Mouse (Mus musculus) stomach, postnatal 0 days (tissue): ENCODE measurements at regions not wholly inside any gene's neighbourhood (a gene's known extent, or its start where the extent isn't known, plus 50 kb on each side); places are given as distances from the start of the nearest gene placed in this dataset.

Experiments
- ATAC-seq: fragments of 200-750 bp; cut with Nextera tagmentation; 2 replicates; pipeline ENCODE4 v1.8.0; 2017; ENCODE audit not compliant: low FRiP score, low TSS enrichment
- DNase-seq: peaks from one replicate; pipeline ENCODE4 v3.0.0-alpha.2; 2016; ENCODE audit warnings: low spot score
- H3K27ac ChIP-seq: fragments of 300-500 bp; sonication (generic); replicated peaks from 2 replicates; pipeline ENCODE4 v1.5.1; 2014; ENCODE audit warnings: mild to moderate bottlenecking, control low read depth
- H3K27me3 ChIP-seq: fragments of 300-500 bp; sonication (generic); 2 replicates; pipeline ENCODE4 v1.6.1; 2014; ENCODE audit warnings: low read length; ENCODE audit not compliant: control insufficient read depth, insufficient read depth
- H3K36me3 ChIP-seq: fragments of 300-500 bp; sonication (generic); 2 replicates; pipeline ENCODE4 v1.6.1; 2014; ENCODE audit warnings: low read length, mixed read lengths; ENCODE audit not compliant: control insufficient read depth, insufficient read depth
- H3K4me1 ChIP-seq: fragments of 300-500 bp; sonication (generic); replicated peaks from 2 replicates; pipeline ENCODE4 v1.6.1; 2014; ENCODE audit warnings: antibody characterized with exemption; ENCODE audit not compliant: control insufficient read depth, insufficient read depth
- H3K4me2 ChIP-seq: fragments of 300-500 bp; sonication (generic); replicated peaks from 2 replicates; pipeline ENCODE4 v1.6.1; 2014; ENCODE audit warnings: low read depth, mild to moderate bottlenecking, control low read depth, moderate library complexity
- H3K4me3 ChIP-seq: fragments of 300-500 bp; sonication (generic); 2 replicates; pipeline ENCODE4 v1.5.1; 2014; ENCODE audit warnings: low read depth, low read length, control low read depth
- H3K9ac ChIP-seq: fragments of 300-500 bp; sonication (generic); 2 replicates; pipeline ENCODE4 v1.6.1; 2014; ENCODE audit warnings: mild to moderate bottlenecking, low read length, control low read depth, mixed read lengths
- H3K9me3 ChIP-seq: fragments of 300-500 bp; sonication (generic); 2 replicates; pipeline ENCODE4 v1.6.1; 2016; ENCODE audit warnings: low read length; ENCODE audit not compliant: control insufficient read depth
- CTCF ChIP-seq: IDR thresholded peaks from 2 replicates; pipeline ENCODE4 v1.5.1; 2016; ENCODE audit warnings: antibody characterized with exemption, low read depth, mild to moderate bottlenecking, moderate library complexity
- EP300 ChIP-seq: optimal IDR thresholded peaks from 2 replicates; pipeline ENCODE3; 2016; ENCODE audit warnings: antibody characterized with exemption
- WGBS: fragments of 180-500 bp; shearing (Covaris S2); extraction: QIAGEN DNeasy Blood & Tissue Kit; methylation state at CpG from one replicate; pipeline ENCODE4 v1.1.7; 2014; 5-methylcytosine and 5-hydroxymethylcytosine counted together

DNA sequence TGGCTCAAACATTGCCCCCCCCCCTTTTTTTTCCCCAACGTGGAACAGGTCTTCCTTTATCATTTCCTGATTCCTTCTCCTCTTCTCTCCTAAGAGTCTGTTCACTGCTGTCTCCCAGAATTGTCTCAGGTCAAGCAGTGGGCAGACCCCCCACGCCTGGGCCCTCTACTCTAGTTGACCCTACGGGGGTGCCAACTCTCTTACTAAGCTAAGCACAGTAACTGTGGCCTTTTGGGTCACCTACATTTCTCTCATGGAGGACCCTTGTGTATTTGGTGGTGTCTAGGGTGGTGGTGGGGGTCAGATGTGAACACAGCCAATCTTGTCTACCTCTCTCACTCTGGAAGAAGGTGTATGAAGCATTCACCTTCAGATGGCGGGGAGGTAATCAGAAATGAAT, 64.8 kb upstream of the Elk3 start:
- Histone ChIP-seq H3K27ac (no peak overlapping the region), H3K4me1 (no peaks in the 10 kb centered on the region), H3K9ac (no peak overlapping the region), H3K27me3 (no peaks in the 10 kb centered on the region), H3K4me2 (no peak overlapping the region), H3K36me3 (no peaks in the 10 kb centered on the region), H3K9me3 (no peaks in the 10 kb centered on the region), H3K4me3 (no peak overlapping the region)
- DNase-seq (no peak), ATAC-seq (no peak)
- WGBS = 72% methylated on average over 4 of the region's 4 CpGs
- TF ChIP-seq CTCF (no peak), EP300 (no peak)

DNA sequence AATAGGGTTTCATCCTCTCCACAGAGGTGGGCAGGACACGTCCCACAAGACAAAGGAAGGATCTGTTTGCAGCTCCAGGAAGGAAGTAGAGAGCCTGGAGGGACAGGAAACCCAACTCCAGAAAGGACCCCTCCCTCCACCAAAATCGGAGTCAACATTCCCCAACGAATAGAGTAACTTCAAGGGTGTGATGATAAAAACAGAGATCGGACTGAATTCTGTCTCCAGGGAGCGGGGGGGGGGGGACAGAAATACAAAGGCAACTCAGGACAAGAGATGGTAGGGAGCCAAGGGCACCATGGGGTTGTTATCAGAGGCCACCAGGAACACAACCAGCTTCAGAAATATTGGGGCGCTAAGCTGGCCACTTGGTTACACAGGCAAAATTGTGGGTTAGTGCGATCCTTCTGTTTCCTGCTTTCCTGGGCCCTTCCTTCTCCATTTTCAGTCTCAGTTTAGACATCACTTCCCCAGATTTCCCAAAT, 65.6 kb upstream of the Elk3 start:
- no peaks in the 10 kb centered on the region for H3K4me1 ChIP-seq
- H3K27me3 ChIP-seq = no peaks in the 10 kb centered on the region
- no peak overlapping the region for H3K9ac ChIP-seq
- no peaks in the 10 kb centered on the region for H3K9me3 ChIP-seq
- H3K27ac ChIP-seq = no peak overlapping the region
- no peak overlapping the region for H3K4me3 ChIP-seq
- DNase-seq (no peak), ATAC-seq (no peak)
- WGBS = 62% methylated on average over 7 of the region's 7 CpGs
- no peaks in the 10 kb centered on the region for H3K36me3 ChIP-seq
- H3K4me2 ChIP-seq = no peak overlapping the region
- TF ChIP-seq EP300 = no peak
- TF ChIP-seq CTCF = no peak

- H3K36me3 ChIP-seq = no peaks in the 10 kb centered on the region
- no peak overlapping the region for H3K27ac ChIP-seq
- H3K4me3 ChIP-seq = no peak overlapping the region
- DNase-seq (no peak), ATAC-seq (no peak)
- no peaks in the 10 kb centered on the region for H3K4me1 ChIP-seq
- H3K4me2 ChIP-seq = no peak overlapping the region
- TF ChIP-seq CTCF = no peak
- no peak for TF ChIP-seq EP300
- no peak overlapping the region for H3K9ac ChIP-seq
- no peaks in the 10 kb centered on the region for H3K9me3 ChIP-seq
- H3K27me3 ChIP-seq = no peaks in the 10 kb centered on the region
- 84% methylated on average over 6 of the region's 6 CpGs for WGBS
These were observed 63.9 kb upstream of the Lta4h start for GRCm38 (mm10) chr10:93389276-93389675.

- no peak overlapping the region for H3K4me3 ChIP-seq
- no peaks in the 10 kb centered on the region for H3K4me1 ChIP-seq
- TF ChIP-seq EP300 = no peak
- H3K9ac ChIP-seq = no peak overlapping the region
- no peak for ATAC-seq
- no peaks in the 10 kb centered on the region for H3K27me3 ChIP-seq
- no peak overlapping the region for H3K27ac ChIP-seq
- DNase-seq = no peak
- WGBS = 53% methylated on average over 5 of the region's 5 CpGs
- H3K36me3 ChIP-seq = no peaks in the 10 kb centered on the region
- H3K9me3 ChIP-seq = no peaks in the 10 kb centered on the region
- H3K4me2 ChIP-seq = no peak overlapping the region
These were observed 61.9 kb upstream of the Lta4h start for GRCm38 (mm10) chr10:93391296-93391695.

- Histone ChIP-seq H3K4me1 (no peaks in the 10 kb centered on the region), H3K9ac (no peak overlapping the region), H3K9me3 (no peaks in the 10 kb centered on the region), H3K4me2 (no peak overlapping the region), H3K27ac (no peak overlapping the region), H3K4me3 (no peak overlapping the region), H3K36me3 (no peaks in the 10 kb centered on the region), H3K27me3 (no peaks in the 10 kb centered on the region)
- DNase-seq (no peak), ATAC-seq (no peak)
- TF ChIP-seq EP300 = no peak
- WGBS = 68% methylated on average over 1 of the region's 1 CpGs
These were observed 59.3 kb upstream of the Lta4h start for GRCm38 (mm10) chr10:93393902-93394301.

- TF ChIP-seq EP300 (no peak), CTCF (no peak)
- ATAC-seq = no peak
- DNase-seq = no peak
- Histone ChIP-seq H3K9ac (no peak overlapping the region), H3K27me3 (no peaks in the 10 kb centered on the region), H3K36me3 (no peaks in the 10 kb centered on the region), H3K4me2 (no peak overlapping the region), H3K4me3 (no peak overlapping the region), H3K9me3 (no peaks in the 10 kb centered on the region), H3K27ac (no peak overlapping the region), H3K4me1 (no peaks in the 10 kb centered on the region)
- WGBS = 76% methylated on average over 5 of the region's 5 CpGs
These were observed 55.5 kb upstream of the Lta4h start for GRCm38 (mm10) chr10:93397711-93398110.
